Mouse (Mus musculus): Measurements from ENCODE around the gene Slc51a.
A peak's percentile ranks its signal among the peaks of the same experiment; 100 is the strongest.
"Not testable (repeated sequence)": the region's sequence is repeated elsewhere in the genome, so short reads cannot be mapped to it uniquely, and the experiment has no call there.

Slc51a gene

GRCm38 (mm10) chr16:32468488-32468887, 19.2 kb downstream of the Slc51a start:
- no peak for DNase-seq (ENCODE audit: low read depth, low spot score)

- no peak for DNase-seq (ENCODE audit: low read depth, low spot score)
These were observed 22.8 kb downstream of the Slc51a start for GRCm38 (mm10) chr16:32464908-32465307.

GRCm38 (mm10) chr16:32463426-32463825, 24.3 kb downstream of the Slc51a start:
- no peak for DNase-seq (ENCODE audit: low read depth, low spot score)

- DNase-seq (ENCODE audit: low read depth, low spot score), result no peak
These were observed 24.7 kb downstream of the Slc51a start for GRCm38 (mm10) chr16:32462950-32463349.

GRCm38 (mm10) chr16:32461713-32462112, 26.0 kb downstream of the Slc51a start:
- DNase-seq (ENCODE audit: low read depth, low spot score), result no peak

GRCm38 (mm10) chr16:32460518-32460917, 27.2 kb downstream of the Slc51a start:
- DNase-seq (ENCODE audit: low read depth, low spot score), result no peak

GRCm38 (mm10) chr16:32457589-32458386, 29.9 kb downstream of the Slc51a start:
- peak; percentile 24 for DNase-seq (ENCODE audit: low read depth, low spot score)

- no peak for DNase-seq (ENCODE audit: low read depth, low spot score)
These were observed 30.9 kb downstream of the Slc51a start for GRCm38 (mm10) chr16:32456761-32457160.

GRCm38 (mm10) chr16:32456086-32456485, 31.6 kb downstream of the Slc51a start:
- DNase-seq (ENCODE audit: low read depth, low spot score), result no peak

- DNase-seq (ENCODE audit: low read depth, low spot score), result peak; percentile 29
These were observed 33.0 kb downstream of the Slc51a start for GRCm38 (mm10) chr16:32454646-32455045.

GRCm38 (mm10) chr16:32453102-32453501, 34.6 kb downstream of the Slc51a start:
- no peak for DNase-seq (ENCODE audit: low read depth, low spot score)

- DNase-seq (ENCODE audit: low read depth, low spot score), result no peak
These were observed 37.5 kb downstream of the Slc51a start for GRCm38 (mm10) chr16:32450133-32450532.

- no peak for DNase-seq (ENCODE audit: low read depth, low spot score)
These were observed 38.0 kb downstream of the Slc51a start for GRCm38 (mm10) chr16:32449665-32450064.

GRCm38 (mm10) chr16:32446563-32447138, 41.0 kb downstream of the Slc51a start:
- no peak for DNase-seq (ENCODE audit: low read depth, low spot score)

GRCm38 (mm10) chr16:32445558-32445957, 42.1 kb downstream of the Slc51a start:
- no peak for DNase-seq (ENCODE audit: low read depth, low spot score)

- not testable (repeated sequence) for DNase-seq (ENCODE audit: low read depth, low spot score)
These were observed 43.1 kb downstream of the Slc51a start for GRCm38 (mm10) chr16:32444615-32445014.

GRCm38 (mm10) chr16:32441432-32441831, 46.2 kb downstream of the Slc51a start:
- DNase-seq (ENCODE audit: low read depth, low spot score), result no peak

GRCm38 (mm10) chr16:32437266-32437665, 50.4 kb downstream of the Slc51a start:
- DNase-seq (ENCODE audit: low read depth, low spot score), result no peak

GRCm38 (mm10) chr16:32436657-32437056, 51.0 kb downstream of the Slc51a start:
- DNase-seq (ENCODE audit: low read depth, low spot score), result no peak

GRCm38 (mm10) chr16:32434691-32435090, 53.0 kb downstream of the Slc51a start:
- DNase-seq (ENCODE audit: low read depth, low spot score), result no peak

GRCm38 (mm10) chr16:32434066-32434465, 53.6 kb downstream of the Slc51a start:
- DNase-seq (ENCODE audit: low read depth, low spot score), result no peak

GRCm38 (mm10) chr16:32433138-32433537, 54.5 kb downstream of the Slc51a start:
- no peak for DNase-seq (ENCODE audit: low read depth, low spot score)

GRCm38 (mm10) chr16:32431926-32432325, 55.8 kb downstream of the Slc51a start:
- no peak for DNase-seq (ENCODE audit: low read depth, low spot score)
